Mouse (Mus musculus) gastrocnemius, adult 2 months (tissue): ENCODE results near the gene Siglecg. TPM values are rescaled to one million over a fixed set of nuclear protein-coding genes. Genes with fewer than 3 reads are reported as not detected.

ENCODE experiments used
- DNase-seq: peaks from one replicate; pipeline ENCODE4 v3.0.0; 2022
- H3K27ac ChIP-seq: fragments of 200-600 bp; 2 replicates; pipeline ENCODE4 v1.8.1; 2022; ENCODE audit warnings: mild to moderate bottlenecking
- H3K4me3 ChIP-seq: fragments of 200-600 bp; 2 replicates; pipeline ENCODE4 v1.8.1; 2022; ENCODE audit warnings: mild to moderate bottlenecking, moderate library complexity
- CTCF ChIP-seq: fragments of 200-600 bp; IDR thresholded peaks from 2 replicates; pipeline ENCODE4 v1.8.1; 2022; ENCODE audit warnings: antibody characterized with exemption, mild to moderate bottlenecking, moderate library complexity
- intact Hi-C: fragments of 180-260 bp; cut with DNase I; formaldehyde crosslinking; loops from one replicate; pipeline ENCODE4 v1.15.1; 2025
- total RNA-seq, 2 experiments: library from RNA; stranded (reverse); gene quantifications; 2 replicates each; pipeline ENCODE4 v1.2.3; 2021

Gene Siglecg
- total RNA-seq, 2 experiments from 2014 or later = not detected

DNA sequence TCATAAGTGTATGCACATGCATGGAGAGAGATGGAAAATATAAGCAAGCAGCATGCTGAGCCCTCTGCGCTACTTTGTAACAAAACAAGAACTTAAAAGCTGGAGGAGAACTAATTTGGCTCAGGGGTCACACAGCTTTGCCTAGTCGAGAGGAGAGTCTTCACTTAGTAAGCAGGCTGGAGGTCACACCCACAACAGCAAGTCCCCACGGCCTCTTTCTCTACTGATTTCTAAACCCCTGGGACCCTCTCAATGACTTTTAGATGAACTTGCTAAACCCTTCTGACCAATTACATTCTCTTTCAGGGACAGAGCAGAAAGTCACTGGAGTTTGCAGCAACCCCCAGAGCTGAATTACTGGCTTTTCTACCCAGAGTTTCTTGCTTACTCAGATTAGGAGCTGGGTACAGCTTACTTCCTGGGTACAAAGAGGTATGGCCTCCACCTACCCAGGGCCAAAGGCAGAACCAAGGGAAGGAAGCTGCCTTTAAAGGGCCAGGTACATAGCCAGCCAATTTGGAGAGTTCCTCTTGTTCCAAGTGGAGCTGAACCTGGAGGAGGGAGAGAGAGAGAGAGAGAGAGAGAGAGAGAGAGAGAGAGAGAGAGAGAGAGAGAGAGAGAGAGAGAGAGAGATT lies 16.1 kb downstream of the Siglecg start:
- no peak for TF ChIP-seq CTCF
- no peak overlapping the region for H3K4me3 ChIP-seq
- no peak overlapping the region for H3K27ac ChIP-seq
- intact Hi-C loops = loop anchor here (1.0 kb wide), 1 partner anchor 42 kb away; no protein-coding TSS in a partner anchor
- DNase-seq = no peak

DNA sequence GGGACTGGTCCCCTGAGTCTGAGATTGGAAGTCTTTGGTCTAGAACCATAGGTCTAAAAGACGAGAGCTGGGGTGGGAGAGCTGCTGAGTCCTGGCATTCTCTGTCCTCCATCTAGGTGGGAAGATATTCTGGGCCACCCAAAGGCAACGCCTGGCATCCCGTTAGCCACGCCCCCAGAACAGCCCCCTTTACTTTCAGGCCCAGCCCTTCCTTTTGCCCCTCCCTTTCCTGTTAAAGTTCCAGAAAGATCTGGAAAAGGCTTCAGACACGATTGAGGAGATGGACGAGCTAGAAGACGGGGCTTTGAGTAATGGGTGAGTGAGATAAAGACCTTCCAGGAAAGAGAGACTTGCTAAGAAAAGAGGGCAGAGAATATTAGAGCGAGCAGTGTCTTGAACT lies 19.4 kb downstream of the Siglecg start, which contains the start of gene Lim2:
Gene Lim2 (plus strand): TSS at position 265 of the 400 bp plus-strand sequence.
- no peak within 1 kb of the TSS for H3K27ac ChIP-seq
- intact Hi-C loops = no loop called here
- TF ChIP-seq CTCF = no peak
- no peak within 1 kb of the TSS for H3K4me3 ChIP-seq
- no peak for DNase-seq

DNA sequence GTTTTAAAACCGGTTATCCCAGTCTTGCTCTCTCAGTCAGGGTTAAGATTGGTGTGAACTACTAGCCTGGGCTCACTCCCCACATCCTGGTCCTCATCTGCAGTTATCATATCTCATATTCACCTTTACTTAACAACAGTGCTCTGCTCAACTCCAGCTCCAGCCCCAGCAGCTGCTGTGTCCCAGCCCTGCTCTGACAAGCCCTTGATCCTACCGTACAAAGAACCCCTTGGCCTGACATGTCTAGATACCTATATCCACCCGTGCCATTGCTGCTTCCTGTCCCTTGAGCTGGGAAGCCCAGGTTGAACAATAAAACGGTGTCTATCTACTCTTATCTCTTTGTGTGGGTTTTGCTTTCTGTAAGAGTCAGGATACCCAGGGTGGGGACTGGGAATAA lies 21.5 kb downstream of the Siglecg start:
- TF ChIP-seq CTCF = no peak
- no peak overlapping the region for H3K4me3 ChIP-seq
- intact Hi-C loops = no loop called here
- H3K27ac ChIP-seq = no peak overlapping the region
- DNase-seq = no peak

DNA sequence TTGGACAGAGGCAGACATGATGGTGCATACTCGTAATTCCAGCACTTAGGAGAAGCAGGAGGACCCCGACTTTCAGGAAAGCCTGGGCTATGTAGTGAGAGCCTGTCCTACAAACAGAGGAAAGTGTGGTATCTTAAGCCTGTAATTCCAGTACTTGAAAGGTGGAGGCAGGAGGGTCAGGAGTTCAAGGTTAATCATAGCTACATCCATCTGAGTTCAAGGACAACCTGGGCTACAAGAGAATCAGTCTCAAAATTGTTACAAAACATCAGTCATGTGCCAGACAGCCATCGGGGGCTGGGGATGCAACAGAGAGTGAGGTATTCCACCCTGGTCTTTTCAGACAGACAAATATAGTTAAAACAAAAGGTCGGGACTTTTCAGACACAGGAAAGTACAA lies 24.9 kb downstream of the Siglecg start:
- Histone ChIP-seq H3K27ac (no peak overlapping the region), H3K4me3 (no peak overlapping the region)
- no peak for DNase-seq
- TF ChIP-seq CTCF = no peak
- intact Hi-C loops = no loop called here

DNA sequence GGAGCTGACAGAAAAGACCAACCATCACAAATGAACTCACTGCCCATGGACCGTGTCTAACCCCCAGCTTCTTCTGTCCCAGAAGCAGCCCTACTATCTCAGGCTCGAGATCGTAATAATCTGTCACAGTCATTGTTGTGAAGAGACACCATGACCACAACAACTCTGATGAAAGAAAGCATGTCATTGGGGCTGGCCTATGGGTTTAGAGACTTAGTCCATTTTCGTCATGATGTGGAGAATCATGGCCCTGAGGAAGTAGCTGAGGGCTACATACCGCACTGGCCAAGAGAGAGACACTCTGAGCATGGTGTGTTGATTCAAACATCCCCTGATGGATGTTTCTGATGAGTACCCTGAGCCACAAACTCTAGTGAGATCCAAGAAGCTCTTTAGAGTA lies 26.7 kb downstream of the Siglecg start:
- DNase-seq = no peak
- H3K4me3 ChIP-seq = no peak overlapping the region
- no peak for TF ChIP-seq CTCF
- H3K27ac ChIP-seq = no peak overlapping the region
- intact Hi-C loops = no loop called here

DNA sequence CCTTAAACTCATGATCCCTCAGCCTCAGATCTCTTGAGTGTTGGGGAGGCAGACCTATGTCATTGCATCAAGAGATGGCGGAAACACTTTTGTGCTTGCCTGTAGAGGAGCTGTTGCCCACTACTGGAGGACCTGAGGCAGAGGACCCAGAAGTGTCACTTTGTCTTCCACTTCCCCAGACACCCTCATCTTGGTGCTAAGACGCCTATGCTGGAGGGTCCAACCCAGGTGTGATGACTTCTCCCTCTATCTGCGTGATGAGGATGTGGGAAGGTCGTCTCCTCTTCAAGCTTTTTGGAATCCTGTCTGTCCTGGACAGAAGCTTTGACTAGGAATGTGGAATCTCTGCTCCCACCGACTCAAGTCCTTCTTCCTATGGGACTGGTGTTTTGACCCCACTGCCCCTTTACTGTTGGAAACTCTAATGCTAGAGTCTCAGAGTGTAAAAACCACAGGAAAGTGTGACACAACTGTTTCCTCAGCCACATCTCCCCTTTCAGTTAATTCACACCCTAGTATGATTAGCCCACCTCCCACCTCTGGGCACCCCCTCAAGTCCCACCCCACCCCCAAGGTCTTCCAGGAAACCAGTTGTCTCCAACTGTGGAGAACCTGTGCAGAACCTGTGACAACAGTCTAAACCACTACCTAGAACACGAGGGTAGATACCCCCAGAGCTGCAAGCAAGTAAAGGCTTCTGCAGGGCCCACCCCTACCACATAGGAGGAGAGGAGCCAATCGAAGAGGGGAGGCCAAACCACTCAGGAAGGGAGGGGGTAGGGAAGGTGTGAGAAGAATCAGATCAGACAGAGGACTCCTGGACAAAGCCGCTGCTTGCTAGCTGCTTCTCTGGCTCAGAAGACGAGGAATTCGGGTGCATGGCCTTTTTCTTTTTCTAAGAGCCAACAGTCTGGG lies 28.6 kb downstream of the Siglecg start, which contains the start of gene Nkg7:
Gene Nkg7 (plus strand): TSS at position 733 of the 915 bp plus-strand sequence.
- no peak within 1 kb of the TSS for H3K4me3 ChIP-seq
- intact Hi-C loops = no loop called here
- no peak for DNase-seq
- no peak within 1 kb of the TSS for H3K27ac ChIP-seq
- no peak for TF ChIP-seq CTCF

DNA sequence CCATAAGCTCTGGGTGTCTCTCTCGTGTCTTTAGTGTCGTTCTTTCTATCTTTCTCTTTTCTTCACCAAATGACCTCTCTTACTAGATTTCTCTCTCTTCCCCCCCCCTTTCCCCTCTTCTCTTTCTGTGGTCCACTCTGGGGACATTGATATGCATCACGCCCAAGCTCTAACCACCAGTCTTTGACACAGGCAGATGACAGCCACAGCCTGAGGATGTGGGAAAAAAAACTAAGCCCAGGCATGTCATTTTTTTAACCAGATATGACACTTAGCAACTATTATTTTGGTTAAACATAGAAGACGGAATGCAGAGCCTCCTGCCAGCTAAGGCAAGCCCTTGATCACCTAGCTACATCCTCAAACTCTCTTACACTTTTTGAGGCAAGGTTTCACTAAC lies 30.6 kb downstream of the Siglecg start:
- no peak overlapping the region for H3K27ac ChIP-seq
- no peak for DNase-seq
- TF ChIP-seq CTCF = no peak
- H3K4me3 ChIP-seq = no peak overlapping the region
- intact Hi-C loops = no loop called here

DNA sequence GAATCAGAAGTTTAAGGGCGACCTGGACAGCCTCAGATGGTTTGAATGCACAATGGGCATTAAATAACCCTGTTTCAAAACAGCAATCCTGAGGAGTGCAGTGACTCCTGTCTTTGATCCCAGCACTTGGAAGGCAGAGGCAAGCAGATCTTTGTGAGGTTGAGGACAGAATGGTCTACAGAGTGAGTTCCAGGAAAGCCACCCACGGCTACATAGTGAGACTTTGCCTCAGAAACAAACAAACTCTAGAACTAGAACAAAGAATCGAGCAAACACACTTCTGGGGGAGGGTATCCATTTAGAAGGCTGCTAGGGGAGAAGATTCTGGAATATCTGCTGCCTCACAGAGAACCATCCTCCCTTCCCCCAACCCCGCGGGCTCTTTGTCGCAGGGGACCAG lies 32.5 kb downstream of the Siglecg start, which contains the start of gene Cldnd2:
Gene Cldnd2 (plus strand): TSS at position 301 of the 400 bp plus-strand sequence.
- no peak for DNase-seq
- Histone ChIP-seq H3K4me3 (no peak within 1 kb of the TSS), H3K27ac (no peak within 1 kb of the TSS)
- intact Hi-C loops = loop anchor here (5.0 kb wide), 2 partner anchors 108 to 128 kb away; partner anchors contain the start of gene Zfp715
- no peak for TF ChIP-seq CTCF

DNA sequence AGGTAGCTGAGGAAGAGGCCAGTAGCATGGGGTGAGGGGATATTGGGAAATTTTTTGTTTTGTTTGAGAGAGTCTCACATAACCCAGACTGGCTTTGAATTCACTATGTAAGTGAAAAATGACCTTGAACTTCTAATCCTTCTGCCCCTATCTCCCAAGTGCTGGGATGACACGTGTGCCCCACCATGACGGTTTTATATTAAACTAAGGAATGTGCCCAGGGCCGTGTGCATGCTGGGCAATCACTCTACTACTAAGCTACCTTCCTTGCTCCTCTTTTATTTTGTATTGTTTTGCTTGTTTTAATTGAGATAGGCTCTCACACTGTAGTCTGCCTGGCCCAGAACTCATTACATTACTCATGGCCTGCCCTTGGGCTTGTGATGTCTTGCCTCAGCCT lies 33.1 kb downstream of the Siglecg start:
- no peak for DNase-seq
- H3K4me3 ChIP-seq = no peak overlapping the region
- no peak overlapping the region for H3K27ac ChIP-seq
- intact Hi-C loops = loop anchor here (5.0 kb wide), 2 partner anchors 109 to 129 kb away; partner anchors contain the start of gene Zfp715
- no peak for TF ChIP-seq CTCF

DNA sequence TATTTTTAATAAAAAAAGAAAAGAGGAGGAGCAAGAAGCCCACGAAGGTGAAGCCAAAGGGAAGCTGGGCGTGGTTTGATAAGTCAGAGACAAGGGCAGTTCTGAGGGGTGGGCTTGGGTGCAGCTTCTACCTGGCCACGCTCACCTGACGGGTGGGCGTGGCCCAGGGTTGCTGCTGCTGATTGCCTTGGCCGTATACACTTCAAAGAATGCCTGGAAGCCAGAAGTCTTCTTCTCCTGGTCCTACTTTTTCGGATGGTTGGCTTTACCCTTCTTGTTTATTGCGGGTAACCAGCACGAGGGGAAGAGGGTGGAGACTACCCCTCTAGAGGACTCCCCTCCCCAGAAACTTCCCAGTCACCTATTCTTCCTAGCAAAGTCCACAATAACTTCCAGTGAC lies 34.7 kb downstream of the Siglecg start:
- intact Hi-C loops = loop anchor here (5.0 kb wide), 2 partner anchors 110 to 130 kb away; partner anchors contain the start of gene Zfp715
- no peak for DNase-seq
- peak overlapping the region; percentile 69 for H3K4me3 ChIP-seq
- peak overlapping the region; percentile 98 for H3K27ac ChIP-seq
- TF ChIP-seq CTCF = no peak

DNA sequence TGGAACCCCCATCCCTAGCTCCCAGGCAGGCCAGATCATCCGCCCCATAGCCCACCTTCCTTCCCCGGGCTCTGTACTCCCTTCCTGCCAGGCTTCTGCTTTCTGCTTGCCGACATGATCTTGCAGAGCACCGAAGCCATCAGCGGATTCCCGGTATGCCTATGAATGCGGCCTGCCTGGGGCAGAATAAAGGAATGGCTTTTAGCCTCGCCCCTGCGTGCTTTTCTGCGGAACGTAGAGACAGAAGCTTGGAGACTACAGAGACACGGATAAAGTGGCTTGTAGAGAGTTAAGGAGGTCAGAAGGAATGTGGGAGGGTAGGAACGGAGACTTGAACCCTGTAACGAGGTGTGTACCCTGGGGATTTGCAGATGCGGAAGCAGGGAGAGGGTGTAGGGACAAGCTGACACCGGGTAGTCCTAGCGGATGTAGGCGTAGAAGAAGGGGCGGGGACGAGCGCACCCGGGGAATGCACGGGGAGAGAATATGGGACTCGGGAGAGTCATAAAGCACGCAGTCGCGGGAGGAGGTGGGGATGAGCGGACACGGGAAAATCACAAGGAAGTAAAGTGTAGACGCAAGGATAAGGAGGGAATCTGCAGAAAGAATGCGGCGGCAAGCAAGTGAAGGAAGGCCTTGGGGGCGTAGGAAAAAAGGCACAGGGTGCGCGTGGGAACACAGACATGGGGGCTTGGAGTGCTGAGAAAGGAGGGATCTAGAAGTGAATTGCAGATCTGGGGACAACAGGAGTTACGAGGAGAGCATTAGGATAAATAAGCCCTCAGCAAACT lies 35.3 kb downstream of the Siglecg start:
- peak overlapping the region; percentile 98 for H3K27ac ChIP-seq
- peak overlapping the region; percentile 69 for H3K4me3 ChIP-seq
- intact Hi-C loops = loop anchor here (5.0 kb wide), 2 partner anchors 111 to 131 kb away; partner anchors contain the start of gene Zfp715
- no peak for TF ChIP-seq CTCF
- DNase-seq = peak; percentile 87

DNA sequence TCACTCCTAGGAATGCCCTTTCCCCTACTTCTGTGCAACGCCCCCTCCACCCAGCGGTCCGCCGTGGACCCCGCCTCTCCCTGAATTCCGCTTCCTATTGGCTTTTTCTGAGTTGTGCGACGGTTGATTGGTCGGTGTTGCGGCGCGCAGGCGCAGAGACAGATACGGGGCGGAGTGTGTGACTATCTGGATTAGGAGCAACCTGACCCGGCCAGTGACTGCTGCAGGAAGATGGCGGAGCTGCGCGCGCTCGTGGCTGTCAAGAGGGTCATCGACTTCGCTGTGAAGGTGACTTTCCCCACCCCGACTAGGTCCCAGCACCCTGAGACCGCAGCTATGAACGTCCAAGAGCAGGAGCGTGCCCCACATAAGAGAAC lies 35.9 kb downstream of the Siglecg start, which contains the start of the genes Etfb and Gm45233:
Gene Etfb (plus strand): TSS at position 167 of the 377 bp plus-strand sequence.
Gene Gm45233 (plus strand): TSS at position 212 of the 377 bp plus-strand sequence.
- H3K27ac ChIP-seq = peak within 1 kb of the TSS; percentile 98
- no peak for TF ChIP-seq CTCF
- peak within 1 kb of the TSS; percentile 69 for H3K4me3 ChIP-seq
- peak; percentile 96 for DNase-seq
- intact Hi-C loops = loop anchor here (5.0 kb wide), 2 partner anchors 112 to 132 kb away; partner anchors contain the start of gene Zfp715
